Mouse (Mus musculus): Measurements from ENCODE around the gene Clec4a1. TPM values are rescaled to one million over a fixed set of nuclear protein-coding genes. Genes with fewer than 3 reads are reported as not detected.

Gene Clec4a1
- polyA plus RNA-seq (2014; fragmentation: Nextera tagmentation; extraction: Ambion mirVana): 1.7 and 2.0 TPM in 2 replicates

DNA sequence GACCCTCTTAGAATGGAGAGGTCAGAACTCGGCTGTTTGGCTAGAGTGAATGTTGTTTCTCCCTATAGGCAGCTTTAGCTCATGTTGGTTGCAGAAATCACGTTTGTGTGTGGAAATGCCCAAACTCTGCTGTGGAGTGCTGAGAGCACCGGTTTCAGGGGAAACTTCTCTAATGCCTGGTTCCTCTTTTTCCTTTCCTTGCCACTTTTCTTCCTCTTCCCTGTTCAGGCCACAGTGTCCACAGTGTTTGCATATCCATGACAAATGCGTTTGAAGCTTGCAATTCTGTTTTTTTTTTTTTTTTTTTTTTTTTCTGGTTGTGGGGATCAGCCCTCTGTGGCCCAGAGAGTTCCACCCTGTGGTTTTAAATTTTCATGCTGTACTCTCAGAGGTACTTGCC is at the start of gene Clec4a1:
TSS of gene Clec4a1 (plus strand) at position 398 of the 400 bp plus-strand sequence.
- H3K27me3 ChIP-seq (ENCODE audit: control insufficient read depth, insufficient read depth, low read length): no peaks in the 10 kb centered on the region
- whole genome bisulfite sequencing: 67% methylated on average over 4 of the region's 4 CpGs
- H3K9me3 ChIP-seq (ENCODE audit: control insufficient read depth, low read length): no peaks in the 10 kb centered on the region
- no peak within 1 kb of the TSS for H3K4me2 ChIP-seq (replicated peaks; ENCODE audit: low read depth, low read length)
- no peaks in the 10 kb centered on the region for H3K4me1 ChIP-seq (replicated peaks; ENCODE audit: control insufficient read depth, insufficient read depth, low read length)
- no peak within 1 kb of the TSS for H3K27ac ChIP-seq (ENCODE audit: low read depth, low read length)
- DNase-seq (ENCODE audit: low spot score) (no peak), ATAC-seq (ENCODE audit: low FRiP score) (no peak)
- H3K36me3 ChIP-seq (ENCODE audit: control insufficient read depth, insufficient read depth, low read length): no peaks in the 10 kb centered on the region
- no peak within 1 kb of the TSS for H3K4me3 ChIP-seq (ENCODE audit: low read depth, low read length)
- H3K9ac ChIP-seq (ENCODE audit: low read depth, low read length): no peak within 1 kb of the TSS

DNA sequence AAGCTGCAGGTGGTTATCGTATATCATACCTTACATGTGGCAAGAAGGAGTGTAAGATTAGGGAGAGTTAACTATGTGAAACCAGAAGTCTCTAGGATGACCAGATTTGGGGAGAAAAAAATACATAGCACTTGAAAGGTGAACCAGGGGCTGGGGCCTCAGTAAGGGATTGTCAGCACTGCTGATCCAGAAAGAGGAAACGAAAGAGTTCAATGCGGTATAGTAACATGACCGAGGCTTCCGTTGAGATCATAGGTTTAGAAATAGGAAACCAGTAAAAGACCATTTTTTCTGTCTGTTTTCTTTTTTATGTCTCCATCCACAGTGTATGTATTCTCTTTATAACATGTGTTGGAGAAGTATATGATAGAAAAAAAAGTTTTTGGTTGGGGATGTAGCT is 48.8 kb upstream of the Clec4a1 start:
- no peak for DNase-seq (ENCODE audit: low spot score)
- Histone ChIP-seq H3K4me1 (replicated peaks; ENCODE audit: control insufficient read depth, insufficient read depth, low read length) (no peaks in the 10 kb centered on the region), H3K4me2 (replicated peaks; ENCODE audit: low read depth, low read length) (no peak overlapping the region), H3K9ac (ENCODE audit: low read depth, low read length) (no peak overlapping the region), H3K36me3 (ENCODE audit: control insufficient read depth, insufficient read depth, low read length) (no peaks in the 10 kb centered on the region), H3K27me3 (ENCODE audit: control insufficient read depth, insufficient read depth, low read length) (no peaks in the 10 kb centered on the region), H3K27ac (ENCODE audit: low read depth, low read length) (no peak overlapping the region), H3K4me3 (ENCODE audit: low read depth, low read length) (no peak overlapping the region), H3K9me3 (ENCODE audit: control insufficient read depth, low read length) (no peaks in the 10 kb centered on the region)
- ATAC-seq (ENCODE audit: low FRiP score): no peak
- WGBS: 93% methylated on average over 5 of the region's 5 CpGs

DNA sequence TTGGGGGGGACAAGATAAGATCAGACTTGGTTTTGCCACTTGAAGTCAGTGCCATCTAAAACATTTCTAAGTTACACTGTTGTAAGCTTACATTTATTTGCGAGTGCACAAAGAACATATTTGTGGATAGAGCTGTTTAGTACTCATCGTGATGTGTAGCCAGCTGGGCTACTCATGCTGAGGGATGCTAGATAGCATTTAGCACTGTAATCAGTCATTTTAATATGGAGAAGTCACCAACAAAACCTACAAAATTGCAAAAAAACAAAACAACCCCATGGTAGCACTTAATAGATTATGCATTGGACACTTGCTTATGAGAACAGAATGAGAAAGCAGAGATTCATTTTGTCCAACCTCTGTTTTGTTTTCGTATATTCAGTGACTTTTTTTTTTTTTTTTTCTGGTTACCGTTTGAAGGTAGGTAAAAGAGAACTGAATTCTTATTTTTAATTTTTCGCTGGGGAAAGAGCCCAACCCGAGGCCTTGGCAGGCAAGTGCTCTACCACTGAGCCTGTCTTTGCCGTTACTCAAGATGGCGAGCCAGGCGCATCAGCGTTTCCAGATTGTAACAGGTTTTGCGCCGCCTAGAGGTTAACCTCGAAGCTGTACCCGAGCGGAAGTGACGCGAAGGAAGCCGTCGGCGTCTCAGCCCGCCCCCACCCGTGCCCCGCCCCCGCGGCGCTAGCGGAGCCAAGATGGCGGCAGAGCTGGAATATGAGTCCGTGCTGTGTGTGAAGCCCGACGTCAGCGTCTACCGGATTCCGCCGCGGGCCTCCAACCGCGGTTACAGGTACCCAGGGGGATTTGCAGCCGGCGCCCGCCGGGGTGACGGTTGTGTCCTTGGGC is 47.6 kb upstream of the Clec4a1 start, which contains the start of gene Necap1:
TSS of gene Necap1 (plus strand) at position 604 of the 849 bp plus-strand sequence.
- 8% methylated on average over 43 of the region's 43 CpGs for WGBS
- DNase-seq (ENCODE audit: low spot score) (peak; percentile 99), ATAC-seq (ENCODE audit: low FRiP score) (peak; percentile 99)
- H3K27me3 ChIP-seq (ENCODE audit: control insufficient read depth, insufficient read depth, low read length): no peaks in the 10 kb centered on the region
- H3K4me3 ChIP-seq (ENCODE audit: low read depth, low read length): peak within 1 kb of the TSS; percentile 89
- H3K36me3 ChIP-seq (ENCODE audit: control insufficient read depth, insufficient read depth, low read length): no peaks in the 10 kb centered on the region
- H3K27ac ChIP-seq (ENCODE audit: low read depth, low read length): peak within 1 kb of the TSS; percentile 74
- no peaks in the 10 kb centered on the region for H3K4me1 ChIP-seq (replicated peaks; ENCODE audit: control insufficient read depth, insufficient read depth, low read length)
- peak within 1 kb of the TSS; percentile 46 for H3K4me2 ChIP-seq (replicated peaks; ENCODE audit: low read depth, low read length)
- H3K9ac ChIP-seq (ENCODE audit: low read depth, low read length): peak within 1 kb of the TSS; percentile 86
- no peaks in the 10 kb centered on the region for H3K9me3 ChIP-seq (ENCODE audit: control insufficient read depth, low read length)

DNA sequence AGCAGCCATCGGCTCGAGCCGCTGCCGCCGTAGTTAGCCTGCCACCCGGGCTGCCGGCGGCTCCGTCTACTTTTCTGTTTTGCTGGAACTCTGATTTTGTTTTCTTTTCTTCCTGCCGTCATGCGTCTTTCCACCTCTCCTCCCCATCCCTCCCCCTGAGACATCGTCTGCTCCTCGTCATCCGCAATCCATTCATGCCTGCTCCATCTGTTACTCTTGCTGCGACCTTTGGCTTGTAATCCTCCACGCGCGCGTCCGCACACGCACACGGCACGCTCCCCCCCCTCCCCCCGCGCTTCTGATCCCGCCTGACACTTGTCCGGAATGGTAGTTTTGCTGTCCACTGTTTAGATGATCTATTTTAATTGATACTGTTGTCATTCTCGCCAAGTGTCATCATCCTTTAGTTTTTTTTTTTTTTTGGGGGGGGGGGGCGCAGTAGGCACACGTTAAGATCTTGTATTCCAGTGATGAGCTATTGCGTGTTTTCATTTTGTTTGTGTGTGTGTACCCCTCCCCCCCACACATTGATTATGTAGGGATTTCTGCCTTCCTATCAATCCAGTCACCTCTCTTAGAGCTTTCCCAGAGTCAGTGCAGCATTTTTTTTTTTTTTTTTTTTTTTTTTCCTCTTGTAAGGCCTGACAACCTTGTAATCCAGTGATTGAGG is 46.8 kb upstream of the Clec4a1 start:
- ATAC-seq (ENCODE audit: low FRiP score) (peak; percentile 85), DNase-seq (ENCODE audit: low spot score) (no peak)
- H3K9me3 ChIP-seq (ENCODE audit: control insufficient read depth, low read length): no peaks in the 10 kb centered on the region
- H3K36me3 ChIP-seq (ENCODE audit: control insufficient read depth, insufficient read depth, low read length): no peaks in the 10 kb centered on the region
- H3K27ac ChIP-seq (ENCODE audit: low read depth, low read length): peak overlapping the region; percentile 74
- peak overlapping the region; percentile 89 for H3K4me3 ChIP-seq (ENCODE audit: low read depth, low read length)
- peak overlapping the region; percentile 46 for H3K4me2 ChIP-seq (replicated peaks; ENCODE audit: low read depth, low read length)
- H3K27me3 ChIP-seq (ENCODE audit: control insufficient read depth, insufficient read depth, low read length): no peaks in the 10 kb centered on the region
- under 1% methylated on average over 30 of the region's 31 CpGs for WGBS
- no peaks in the 10 kb centered on the region for H3K4me1 ChIP-seq (replicated peaks; ENCODE audit: control insufficient read depth, insufficient read depth, low read length)
- H3K9ac ChIP-seq (ENCODE audit: low read depth, low read length): peak overlapping the region; percentile 86

DNA sequence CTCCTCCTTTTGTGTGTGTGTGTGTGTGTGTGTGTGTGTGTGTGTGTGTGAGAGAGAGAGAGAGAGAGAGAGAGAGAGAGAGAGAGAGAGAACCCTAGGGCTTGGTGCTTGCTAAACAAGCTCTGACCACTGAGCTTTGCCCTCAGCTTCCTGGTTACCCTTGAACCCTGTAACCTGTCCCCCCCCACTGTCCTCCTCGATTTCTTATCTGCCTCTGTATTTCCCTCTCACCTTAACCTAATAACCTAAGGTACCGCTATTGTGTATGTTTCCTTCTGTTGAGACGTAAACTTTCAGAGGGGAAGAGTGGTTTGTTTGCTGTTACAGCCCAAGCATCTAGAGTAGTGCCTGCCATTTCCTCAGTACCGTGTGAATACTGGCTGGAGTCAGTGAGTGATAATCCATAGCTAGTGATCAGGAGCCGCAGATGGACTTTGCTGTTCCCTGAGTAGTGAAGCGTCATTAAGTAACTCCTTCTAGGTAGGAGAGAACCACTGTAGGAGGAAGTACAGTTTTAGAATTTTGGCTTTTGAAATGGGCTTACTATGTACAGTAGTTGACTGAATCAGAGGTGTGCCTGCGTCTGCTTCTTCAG is 42.4 kb upstream of the Clec4a1 start:
- H3K9ac ChIP-seq (ENCODE audit: low read depth, low read length): no peak overlapping the region
- H3K27me3 ChIP-seq (ENCODE audit: control insufficient read depth, insufficient read depth, low read length): no peaks in the 10 kb centered on the region
- no peaks in the 10 kb centered on the region for H3K4me1 ChIP-seq (replicated peaks; ENCODE audit: control insufficient read depth, insufficient read depth, low read length)
- H3K9me3 ChIP-seq (ENCODE audit: control insufficient read depth, low read length): no peaks in the 10 kb centered on the region
- H3K27ac ChIP-seq (ENCODE audit: low read depth, low read length): no peak overlapping the region
- WGBS: 95% methylated on average over 7 of the region's 7 CpGs
- no peak overlapping the region for H3K4me3 ChIP-seq (ENCODE audit: low read depth, low read length)
- H3K4me2 ChIP-seq (replicated peaks; ENCODE audit: low read depth, low read length): no peak overlapping the region
- DNase-seq (ENCODE audit: low spot score): no peak
- 0 out of 2 replicates have a peak, but pooled peaks cover 3% of the 10 kb centered on the region for H3K36me3 ChIP-seq (ENCODE audit: control insufficient read depth, insufficient read depth, low read length)
- no peak for ATAC-seq (ENCODE audit: low FRiP score)

DNA sequence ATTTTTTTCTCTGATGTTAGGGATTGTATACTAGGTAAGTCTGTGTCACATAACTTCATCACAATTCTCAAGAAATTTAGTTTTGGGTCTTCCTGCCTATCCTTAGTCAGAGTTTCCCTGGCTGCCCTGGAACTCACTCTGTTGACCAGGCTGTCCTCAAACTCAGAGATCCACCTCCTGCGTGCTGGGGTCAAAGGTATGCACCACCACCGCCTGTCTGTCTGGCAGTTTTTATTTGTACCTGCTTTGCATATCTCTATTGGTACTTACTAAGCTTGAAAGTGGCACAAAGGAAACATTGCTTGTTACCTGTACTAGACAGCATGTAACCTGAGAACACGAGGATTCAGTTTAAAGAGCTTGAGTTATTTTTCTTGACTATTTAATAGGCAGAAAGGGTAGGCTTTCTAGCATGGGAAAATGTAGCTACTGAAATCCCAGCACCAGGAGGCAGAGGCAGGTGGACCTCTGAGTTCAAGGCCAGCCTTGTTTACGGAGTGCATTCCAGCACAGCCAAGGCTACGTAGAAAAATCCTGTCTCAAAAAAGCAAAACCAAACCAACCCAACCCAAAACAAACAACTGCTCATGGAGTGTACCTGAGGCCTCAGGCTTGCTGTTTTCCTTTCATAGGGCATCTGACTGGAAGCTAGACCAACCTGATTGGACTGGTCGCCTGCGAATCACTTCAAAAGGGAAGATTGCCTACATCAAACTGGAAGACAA is 41.7 kb upstream of the Clec4a1 start:
- ATAC-seq (ENCODE audit: low FRiP score) (no peak), DNase-seq (ENCODE audit: low spot score) (no peak)
- Histone ChIP-seq H3K9me3 (ENCODE audit: control insufficient read depth, low read length) (no peaks in the 10 kb centered on the region), H3K27ac (ENCODE audit: low read depth, low read length) (no peak overlapping the region), H3K4me1 (replicated peaks; ENCODE audit: control insufficient read depth, insufficient read depth, low read length) (no peaks in the 10 kb centered on the region), H3K36me3 (ENCODE audit: control insufficient read depth, insufficient read depth, low read length) (0 out of 2 replicates have a peak, but pooled peaks cover 3% of the 10 kb centered on the region), H3K27me3 (ENCODE audit: control insufficient read depth, insufficient read depth, low read length) (no peaks in the 10 kb centered on the region), H3K4me2 (replicated peaks; ENCODE audit: low read depth, low read length) (no peak overlapping the region), H3K4me3 (ENCODE audit: low read depth, low read length) (no peak overlapping the region), H3K9ac (ENCODE audit: low read depth, low read length) (no peak overlapping the region)
- WGBS: 93% methylated on average over 7 of the region's 7 CpGs

DNA sequence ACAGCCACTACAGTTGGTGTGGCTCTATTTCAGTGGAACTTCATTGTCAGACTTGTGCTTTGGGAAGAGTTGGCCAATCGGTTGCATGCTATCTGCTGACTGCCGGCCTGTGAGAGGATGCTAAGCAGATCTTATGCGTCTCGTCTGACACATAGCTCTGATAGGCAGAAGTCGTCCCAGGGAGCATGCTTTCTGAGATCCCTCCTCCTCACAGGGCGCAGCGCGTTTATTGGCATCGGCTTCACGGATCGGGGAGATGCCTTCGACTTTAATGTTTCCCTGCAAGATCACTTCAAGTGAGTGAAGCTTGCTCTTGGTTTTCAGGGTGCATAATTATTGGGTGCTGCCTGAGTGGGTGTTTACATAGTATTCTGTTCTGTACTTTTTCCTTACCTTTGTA is 40.4 kb upstream of the Clec4a1 start:
- H3K36me3 ChIP-seq (ENCODE audit: control insufficient read depth, insufficient read depth, low read length): 0 out of 2 replicates have a peak, but pooled peaks cover 3% of the 10 kb centered on the region
- no peaks in the 10 kb centered on the region for H3K4me1 ChIP-seq (replicated peaks; ENCODE audit: control insufficient read depth, insufficient read depth, low read length)
- H3K4me2 ChIP-seq (replicated peaks; ENCODE audit: low read depth, low read length): no peak overlapping the region
- no peak overlapping the region for H3K9ac ChIP-seq (ENCODE audit: low read depth, low read length)
- no peaks in the 10 kb centered on the region for H3K9me3 ChIP-seq (ENCODE audit: control insufficient read depth, low read length)
- 93% methylated on average over 12 of the region's 12 CpGs for WGBS
- ATAC-seq (ENCODE audit: low FRiP score) (no peak), DNase-seq (ENCODE audit: low spot score) (no peak)
- H3K27me3 ChIP-seq (ENCODE audit: control insufficient read depth, insufficient read depth, low read length): no peaks in the 10 kb centered on the region
- H3K4me3 ChIP-seq (ENCODE audit: low read depth, low read length): no peak overlapping the region
- H3K27ac ChIP-seq (ENCODE audit: low read depth, low read length): no peak overlapping the region

DNA sequence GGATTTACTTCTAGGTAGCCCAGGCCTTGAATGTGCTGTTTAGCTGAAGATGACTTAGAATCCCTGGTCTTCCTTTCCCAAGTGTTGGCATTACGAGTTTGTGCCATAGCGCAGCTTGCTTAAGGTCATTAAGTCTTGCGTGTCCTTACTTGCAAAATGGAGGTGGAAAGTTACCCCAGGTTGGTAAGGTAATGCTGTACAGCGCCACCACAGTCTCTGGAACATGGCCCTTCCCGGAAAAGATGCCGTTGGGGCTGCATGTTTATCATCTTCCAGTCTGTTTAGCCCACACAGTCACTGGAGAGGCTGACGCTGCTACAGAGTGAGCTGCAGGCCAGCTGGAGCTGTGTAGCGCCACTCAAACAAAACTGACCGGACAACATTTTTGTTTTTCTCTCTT is 38.0 kb upstream of the Clec4a1 start:
- H3K27me3 ChIP-seq (ENCODE audit: control insufficient read depth, insufficient read depth, low read length): no peaks in the 10 kb centered on the region
- no peak for ATAC-seq (ENCODE audit: low FRiP score)
- no peak overlapping the region for H3K27ac ChIP-seq (ENCODE audit: low read depth, low read length)

More for the DNA sequence above, 38.0 kb upstream of the Clec4a1 start:
- H3K9ac ChIP-seq (ENCODE audit: low read depth, low read length): no peak overlapping the region
- WGBS: 95% methylated on average over 9 of the region's 9 CpGs
- no peak overlapping the region for H3K4me3 ChIP-seq (ENCODE audit: low read depth, low read length)
- H3K9me3 ChIP-seq (ENCODE audit: control insufficient read depth, low read length): no peaks in the 10 kb centered on the region
- H3K36me3 ChIP-seq (ENCODE audit: control insufficient read depth, insufficient read depth, low read length): peaks cover 12% of the 10 kb centered on the region; the same call in 1 of the 2 replicates
- DNase-seq (ENCODE audit: low spot score): no peak
- no peaks in the 10 kb centered on the region for H3K4me1 ChIP-seq (replicated peaks; ENCODE audit: control insufficient read depth, insufficient read depth, low read length)
- H3K4me2 ChIP-seq (replicated peaks; ENCODE audit: low read depth, low read length): no peak overlapping the region
